Mouse (Mus musculus): ENCODE results near the gene Tmem132d.

GRCm38 (mm10) chr5:128111664-128112063 is 321.2 kb downstream of the Tmem132d start:
- TF ChIP-seq HCFC1 (IDR thresholded peaks at IDR 0.05; ENCODE audit: borderline replicate concordance, insufficient read depth, low read length) (no peak), CHD2 (IDR thresholded peaks at IDR 0.05; ENCODE audit: low read depth, low read length) (no peak), MAFK (IDR thresholded peaks at IDR 0.05; ENCODE audit: insufficient read depth, low read depth, low read length) (no peak)
